Mouse (Mus musculus): ENCODE measurements around the gene Npw. TPM values are rescaled to one million over a fixed set of nuclear protein-coding genes. Genes with fewer than 3 reads are reported as not detected.

Npw gene
- polyA plus RNA-seq (2012; rRNA removed) = 0.18 and 0.27 TPM in 2 replicates

GRCm38 (mm10) chr17:24658017-24658758 is at the start of gene Npw:
Gene Npw (minus strand): TSS chr17:24658457.

GRCm38 (mm10) chr17:24706982-24707800 is 48.9 kb upstream of the Npw start, which contains the start of gene Tbl3:
Gene Tbl3 (minus strand): TSS chr17:24707660.

GRCm38 (mm10) chr17:24696011-24696697 is 37.9 kb upstream of the Npw start, which contains the start of the genes Gfer and Noxo1:
Gene Gfer (minus strand): TSS chr17:24696156.
Gene Noxo1 (plus strand): TSS chr17:24696234.

GRCm38 (mm10) chr17:24689251-24690081 is 31.2 kb upstream of the Npw start, which contains the start of gene Syngr3:
Gene Syngr3 (minus strand): TSS chr17:24689955.

GRCm38 (mm10) chr17:24669545-24670245 is 11.4 kb upstream of the Npw start, which contains the start of gene Zfp598:
Gene Zfp598 (plus strand): TSS chr17:24669687.

GRCm38 (mm10) chr17:24650070-24650616 is 8.1 kb downstream of the Npw start, which contains the start of gene Slc9a3r2:
Gene Slc9a3r2 (minus strand): TSS chr17:24650327.

GRCm38 (mm10) chr17:24632167-24632812 is 26.0 kb downstream of the Npw start, which contains the start of the genes Tsc2 and Nthl1:
Gene Tsc2 (minus strand): TSS chr17:24632630.
Gene Nthl1 (plus strand): TSS chr17:24632680.

Other genes starting within 250 kb of the Npw start
- 108 and 124 TPM in 2 replicates for gene Rnps1, start 243.9 kb downstream of the Npw start, polyA plus RNA-seq (2012; rRNA removed)
- gene Eci1, start 231.8 kb downstream of the Npw start, polyA plus RNA-seq (2012; rRNA removed) = 46.1 and 53.9 TPM in 2 replicates
- 1.5 and 2.5 TPM in 2 replicates for gene Dnase1l2, start 215.4 kb downstream of the Npw start, polyA plus RNA-seq (2012; rRNA removed)
- 18.2 and 21.0 TPM in 2 replicates for gene E4f1, start 188.1 kb downstream of the Npw start, polyA plus RNA-seq (2012; rRNA removed)
- gene Pgp, start 188.1 kb downstream of the Npw start, polyA plus RNA-seq (2012; rRNA removed) = 33.2 and 37.2 TPM in 2 replicates
- gene Bricd5, start 184.6 kb downstream of the Npw start, polyA plus RNA-seq (2012; rRNA removed) = 0.29 and 0.43 TPM in 2 replicates
- 11.8 and 14.9 TPM in 2 replicates for gene Mlst8, start 179.4 kb downstream of the Npw start, polyA plus RNA-seq (2012; rRNA removed)
- gene Caskin1, start 169.9 kb downstream of the Npw start, polyA plus RNA-seq (2012; rRNA removed) = 0.08 and 0.12 TPM in 2 replicates
- gene Traf7, start 130.5 kb downstream of the Npw start, polyA plus RNA-seq (2012; rRNA removed) = 58.5 and 65.7 TPM in 2 replicates
- 0.25 and 0.28 TPM in 2 replicates for gene Rab26, start 124.2 kb downstream of the Npw start, polyA plus RNA-seq (2012; rRNA removed)
- gene Pkd1, start 108.6 kb downstream of the Npw start, polyA plus RNA-seq (2012; rRNA removed) = 3.0 and 3.5 TPM in 2 replicates
- 18.2 and 20.5 TPM in 2 replicates for gene Tsc2, start 25.8 kb downstream of the Npw start, polyA plus RNA-seq (2012; rRNA removed)
- gene Nthl1, start 25.8 kb downstream of the Npw start, polyA plus RNA-seq (2012; rRNA removed) = 6.4 TPM in 2 replicates
- gene Slc9a3r2, start 8.1 kb downstream of the Npw start, polyA plus RNA-seq (2012; rRNA removed) = 5.4 and 5.8 TPM in 2 replicates
- 20.9 and 23.8 TPM in 2 replicates for gene Zfp598, start 11.2 kb upstream of the Npw start, polyA plus RNA-seq (2012; rRNA removed)
- 0.05 and 0.06 TPM in 2 replicates for gene Syngr3, start 31.5 kb upstream of the Npw start, polyA plus RNA-seq (2012; rRNA removed)
- gene Gfer, start 37.7 kb upstream of the Npw start, polyA plus RNA-seq (2012; rRNA removed) = 18.1 and 19.5 TPM in 2 replicates
- gene Noxo1, start 37.8 kb upstream of the Npw start, polyA plus RNA-seq (2012; rRNA removed) = 0.66 and 0.81 TPM in 2 replicates
- gene Tbl3, start 49.2 kb upstream of the Npw start, polyA plus RNA-seq (2012; rRNA removed) = 24.4 and 29.3 TPM in 2 replicates
- gene Rnf151, start 59.6 kb upstream of the Npw start, polyA plus RNA-seq (2012; rRNA removed) = 0.32 and 0.33 TPM in 2 replicates
- 2,079 and 2,282 TPM in 2 replicates for gene Rps2, start 59.7 kb upstream of the Npw start, polyA plus RNA-seq (2012; rRNA removed)
- 166 and 170 TPM in 2 replicates for gene Ndufb10, start 66.0 kb upstream of the Npw start, polyA plus RNA-seq (2012; rRNA removed)
- gene Rpl3l, start 69.4 kb upstream of the Npw start, polyA plus RNA-seq (2012; rRNA removed) = not detected in 2 replicates
- gene Msrb1, start 78.2 kb upstream of the Npw start, polyA plus RNA-seq (2012; rRNA removed) = 20.9 and 25.8 TPM in 2 replicates
- gene Hs3st6, start 94.5 kb upstream of the Npw start, polyA plus RNA-seq (2012; rRNA removed) = not detected in 2 replicates
- gene Meiob, start 145.8 kb upstream of the Npw start, polyA plus RNA-seq (2012; rRNA removed) = 0.71 and 0.81 TPM in 2 replicates
- 56.3 and 67.1 TPM in 2 replicates for gene Hagh, start 181.7 kb upstream of the Npw start, polyA plus RNA-seq (2012; rRNA removed)
- 21.3 and 22.2 TPM in 2 replicates for gene Fahd1, start 191.9 kb upstream of the Npw start, polyA plus RNA-seq (2012; rRNA removed)
- 3.2 and 3.9 TPM in 2 replicates for gene Igfals, start 207.5 kb upstream of the Npw start, polyA plus RNA-seq (2012; rRNA removed)
- 23.3 and 35.0 TPM in 2 replicates for gene Nubp2, start 227.9 kb upstream of the Npw start, polyA plus RNA-seq (2012; rRNA removed)
- 22.9 and 27.5 TPM in 2 replicates for gene Spsb3, start 228.2 kb upstream of the Npw start, polyA plus RNA-seq (2012; rRNA removed)
- gene Eme2, start 236.6 kb upstream of the Npw start, polyA plus RNA-seq (2012; rRNA removed) = 7.7 and 8.7 TPM in 2 replicates
- gene Mrps34, start 236.7 kb upstream of the Npw start, polyA plus RNA-seq (2012; rRNA removed) = 44.0 and 47.7 TPM in 2 replicates
- 47.2 and 54.4 TPM in 2 replicates for gene Nme3, start 238.0 kb upstream of the Npw start, polyA plus RNA-seq (2012; rRNA removed)

Data from liver, embryonic 14 days (tissue).